Mouse (Mus musculus) hindbrain, embryonic 16.5 days (tissue): ENCODE measurements at regions not wholly inside any gene's neighbourhood (a gene's known extent, or its start where the extent isn't known, plus 50 kb on each side); places are given as distances from the start of the nearest gene placed in this dataset.

Experiments
- ATAC-seq: fragments of 200-750 bp; cut with Nextera tagmentation; 2 replicates; pipeline ENCODE4 v1.8.0; 2017; ENCODE audit warnings: moderate TSS enrichment, moderate library complexity
- H3K27ac ChIP-seq: fragments of 300-500 bp; sonication (generic); 2 replicates; pipeline ENCODE4 v1.5.1; 2014; ENCODE audit warnings: low read depth, mild to moderate bottlenecking, control low read depth, low read length, moderate library complexity
- H3K27me3 ChIP-seq: fragments of 300-500 bp; sonication (generic); replicated peaks from 2 replicates; pipeline ENCODE4 v1.6.1; 2014; ENCODE audit warnings: low read length; ENCODE audit not compliant: control insufficient read depth, insufficient read depth
- H3K36me3 ChIP-seq: fragments of 300-500 bp; sonication (generic); 2 replicates; pipeline ENCODE4 v1.6.1; 2014; ENCODE audit warnings: mild to moderate bottlenecking, low read length, moderate library complexity, mixed read lengths; ENCODE audit not compliant: control insufficient read depth, insufficient read depth
- H3K4me1 ChIP-seq: fragments of 300-500 bp; sonication (generic); 2 replicates; pipeline ENCODE4 v1.6.1; 2014; ENCODE audit warnings: low read depth, low read length; ENCODE audit not compliant: control insufficient read depth, insufficient read depth
- H3K4me2 ChIP-seq: fragments of 300-500 bp; sonication (generic); 2 replicates; pipeline ENCODE4 v1.6.1; 2014; ENCODE audit warnings: mild to moderate bottlenecking, low read length, control low read depth, moderate library complexity
- H3K4me3 ChIP-seq: fragments of 300-500 bp; sonication (generic); 2 replicates; pipeline ENCODE4 v1.5.1; 2014; ENCODE audit warnings: mild to moderate bottlenecking, low read length, control low read depth, moderate library complexity
- H3K9ac ChIP-seq: fragments of 300-500 bp; sonication (generic); 2 replicates; pipeline ENCODE4 v1.6.1; 2014; ENCODE audit warnings: low read depth, mild to moderate bottlenecking, control low read depth, low read length, moderate library complexity
- H3K9me3 ChIP-seq: fragments of 300-500 bp; sonication (generic); 2 replicates; pipeline ENCODE4 v1.6.1; 2014; ENCODE audit warnings: mild to moderate bottlenecking, low read length, moderate library complexity; ENCODE audit not compliant: control insufficient read depth
- WGBS: fragments of 180-500 bp; shearing (Covaris S2); extraction: QIAGEN DNeasy Blood & Tissue Kit; methylation state at CpG from one replicate; pipeline ENCODE4 v1.1.7; 2014; 5-methylcytosine and 5-hydroxymethylcytosine counted together

GRCm38 (mm10) chr8:80168688-80169087 lies 110.9 kb upstream of the Hhip start:
- Histone ChIP-seq H3K9me3 (no peaks in the 10 kb centered on the region), H3K36me3 (no peaks in the 10 kb centered on the region), H3K4me2 (no peak overlapping the region; the same call in 1 of the 2 replicates), H3K27ac (no peak overlapping the region), H3K4me1 (no peaks in the 10 kb centered on the region), H3K9ac (no peak overlapping the region), H3K27me3 (no peaks in the 10 kb centered on the region), H3K4me3 (no peak overlapping the region)
- 59% methylated on average over 9 of the region's 9 CpGs for WGBS
- ATAC-seq: no peak

GRCm38 (mm10) chr8:80149458-80150083 lies 91.8 kb upstream of the Hhip start:
- Histone ChIP-seq H3K27ac (no peak overlapping the region), H3K36me3 (no peaks in the 10 kb centered on the region), H3K27me3 (no peaks in the 10 kb centered on the region), H3K4me3 (no peak overlapping the region), H3K9me3 (no peaks in the 10 kb centered on the region), H3K4me2 (no peak overlapping the region), H3K9ac (no peak overlapping the region), H3K4me1 (no peaks in the 10 kb centered on the region)
- ATAC-seq: peak; percentile 84
- 58% methylated on average over 9 of the region's 9 CpGs for WGBS

GRCm38 (mm10) chr8:80147929-80148328 lies 90.1 kb upstream of the Hhip start:
- no peak overlapping the region for H3K9ac ChIP-seq
- H3K4me3 ChIP-seq: no peak overlapping the region
- no peak overlapping the region for H3K27ac ChIP-seq
- H3K36me3 ChIP-seq: no peaks in the 10 kb centered on the region
- H3K9me3 ChIP-seq: no peaks in the 10 kb centered on the region
- ATAC-seq: no peak
- H3K27me3 ChIP-seq: no peaks in the 10 kb centered on the region
- H3K4me2 ChIP-seq: no peak overlapping the region
- H3K4me1 ChIP-seq: no peaks in the 10 kb centered on the region
- WGBS: 94% methylated on average over 3 of the region's 3 CpGs

GRCm38 (mm10) chr8:80138481-80138880 lies 80.7 kb upstream of the Hhip start:
- 61% methylated on average over 6 of the region's 6 CpGs for WGBS
- Histone ChIP-seq H3K4me1 (no peaks in the 10 kb centered on the region), H3K27ac (no peak overlapping the region), H3K4me2 (no peak overlapping the region), H3K36me3 (no peaks in the 10 kb centered on the region), H3K9ac (no peak overlapping the region), H3K27me3 (no peaks in the 10 kb centered on the region), H3K9me3 (no peaks in the 10 kb centered on the region), H3K4me3 (no peak overlapping the region)
- ATAC-seq: no peak

GRCm38 (mm10) chr8:80120378-80120965 lies 62.7 kb upstream of the Hhip start:
- no peaks in the 10 kb centered on the region for H3K27me3 ChIP-seq
- no peaks in the 10 kb centered on the region for H3K4me1 ChIP-seq
- H3K4me2 ChIP-seq: no peak overlapping the region
- H3K4me3 ChIP-seq: no peak overlapping the region
- H3K9me3 ChIP-seq: no peaks in the 10 kb centered on the region
- H3K27ac ChIP-seq: no peak overlapping the region
- WGBS: 82% methylated on average over 3 of the region's 3 CpGs
- no peaks in the 10 kb centered on the region for H3K36me3 ChIP-seq
- no peak overlapping the region for H3K9ac ChIP-seq
- no peak for ATAC-seq

- Histone ChIP-seq H3K4me3 (no peak overlapping the region), H3K4me1 (no peaks in the 10 kb centered on the region), H3K27ac (no peak overlapping the region), H3K9me3 (no peaks in the 10 kb centered on the region), H3K27me3 (no peaks in the 10 kb centered on the region), H3K4me2 (no peak overlapping the region), H3K36me3 (no peaks in the 10 kb centered on the region), H3K9ac (no peak overlapping the region)
- ATAC-seq: no peak
- WGBS: 53% methylated on average over 4 of the region's 4 CpGs
Measured at GRCm38 (mm10) chr8:80117328-80117727, 59.5 kb upstream of the Hhip start.
